Mouse (Mus musculus) heart, embryonic 14.5 days (tissue): Measurements from ENCODE around the gene Mum1. TPM values are rescaled to one million over a fixed set of nuclear protein-coding genes. Genes with fewer than 3 reads are reported as not detected.
A peak's percentile ranks its signal among the peaks of the same experiment; 100 is the strongest.

Source experiments
- ATAC-seq: fragments of 200-750 bp; cut with Nextera tagmentation; 2 replicates; pipeline ENCODE4 v1.8.0; 2017; ENCODE audit warnings: low read depth, moderate TSS enrichment; ENCODE audit not compliant: insufficient number of reproducible peaks, insufficient read depth, low FRiP score
- H3K27ac ChIP-seq, 2 experiments: fragments of 200-500 bp in 1 of 2; fragments of 300-500 bp in 1 of 2; sonication (generic) in 1 of 2; replicated peaks in 1 of 2; 2 replicates each; pipeline ENCODE4 v1.5.1; 2012 to 2014; ENCODE audit warnings: low read depth in 2 of 2, low read length in 2 of 2, control low read depth in 1 of 2, mild to moderate bottlenecking in 1 of 2, mixed read lengths in 1 of 2; ENCODE audit not compliant: control insufficient read depth in 1 of 2, insufficient read depth in 1 of 2
- H3K27me3 ChIP-seq: fragments of 300-500 bp; sonication (generic); 2 replicates; pipeline ENCODE4 v1.6.1; 2014; ENCODE audit warnings: mild to moderate bottlenecking, low read length, control low read depth; ENCODE audit not compliant: control insufficient read depth, insufficient read depth
- H3K36me3 ChIP-seq: fragments of 300-500 bp; sonication (generic); 2 replicates; pipeline ENCODE4 v1.6.1; 2014; ENCODE audit warnings: mild to moderate bottlenecking, control low read depth, low read length, mixed read lengths; ENCODE audit not compliant: control insufficient read depth, insufficient read depth
- H3K4me1 ChIP-seq, 2 experiments: fragments of 200-500 bp in 1 of 2; fragments of 300-500 bp in 1 of 2; sonication (generic) in 1 of 2; 2 replicates each; pipeline ENCODE4 v1.6.1; 2012 to 2014; ENCODE audit warnings: low read length in 2 of 2, control low read depth in 1 of 2, mixed read lengths in 1 of 2; ENCODE audit not compliant: control insufficient read depth in 2 of 2, insufficient read depth in 2 of 2
- H3K4me2 ChIP-seq: fragments of 300-500 bp; sonication (generic); 2 replicates; pipeline ENCODE4 v1.6.1; 2014; ENCODE audit warnings: mild to moderate bottlenecking, low read length
- H3K4me3 ChIP-seq, 2 experiments: fragments of 200-500 bp in 1 of 2; fragments of 300-500 bp in 1 of 2; sonication (generic) in 1 of 2; 2 replicates each; pipeline ENCODE4 v1.5.1; 2012 to 2014; ENCODE audit warnings: low read length in 2 of 2, mild to moderate bottlenecking in 2 of 2, control low read depth in 1 of 2, low read depth in 1 of 2, moderate library complexity in 1 of 2; ENCODE audit not compliant: control insufficient read depth in 1 of 2, insufficient read depth in 1 of 2
- H3K9ac ChIP-seq: fragments of 300-500 bp; sonication (generic); 2 replicates; pipeline ENCODE4 v1.6.1; 2014; ENCODE audit warnings: mild to moderate bottlenecking, low read length
- H3K9me3 ChIP-seq: fragments of 300-500 bp; sonication (generic); 2 replicates; pipeline ENCODE4 v1.6.1; 2016; ENCODE audit warnings: low read length, control low read depth; ENCODE audit not compliant: control insufficient read depth
- WGBS: fragments of 180-500 bp; shearing (Covaris S2); extraction: QIAGEN DNeasy Blood & Tissue Kit; methylation state at CpG from one replicate; pipeline ENCODE4 v1.1.7; 2014; 5-methylcytosine and 5-hydroxymethylcytosine counted together
- polyA plus RNA-seq: library from polyadenylated mRNA; unstranded; fragments of >200 nt; fragmentation: Nextera tagmentation; extraction: Ambion mirVana; gene quantifications from 2 replicates; pipeline ENCODE4 v1.2.1, GENCODE M21; 2014

Gene Mum1
- polyA plus RNA-seq, 1 experiment from 2014 or later = 29.3 TPM

DNA sequence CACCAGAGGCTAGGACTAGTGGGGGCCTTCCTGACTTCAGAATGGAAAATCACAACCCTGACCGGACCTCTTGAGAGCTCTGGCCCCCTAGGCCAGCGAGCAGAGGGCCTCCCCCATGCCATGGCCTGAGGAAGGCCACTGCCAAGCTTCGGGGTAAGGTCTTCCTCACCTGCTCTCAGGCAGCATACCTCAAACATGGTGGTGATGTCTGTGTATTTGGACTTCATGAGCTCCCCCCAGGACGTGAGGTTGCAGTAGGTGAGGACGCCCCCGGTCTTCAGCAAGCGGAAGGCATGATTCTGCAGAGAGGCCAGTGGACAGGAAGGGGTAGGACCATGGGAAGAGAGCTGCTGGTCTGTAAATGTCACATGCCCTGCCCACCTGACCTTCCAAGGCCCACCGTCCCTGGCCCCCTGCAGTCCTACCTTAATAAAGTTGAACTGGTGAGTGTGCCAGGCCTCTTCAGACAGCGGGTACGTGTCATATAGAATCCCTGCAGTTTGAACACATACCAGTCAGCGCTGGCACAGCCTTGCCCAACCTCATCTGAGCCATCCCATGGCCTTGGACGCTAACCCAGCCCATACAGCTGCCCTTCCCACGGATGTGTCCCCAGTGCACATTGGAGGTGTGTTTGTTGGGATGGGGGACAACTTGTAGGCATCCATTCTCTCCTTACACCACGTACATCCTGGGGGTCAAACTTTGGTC, 32.7 kb downstream of the Mum1 start:
- Histone ChIP-seq H3K27ac (no peak overlapping the region), H3K4me2 (peak overlapping the region; percentile 95), H3K9ac (peak overlapping the region; percentile 82), H3K9me3 (no peaks in the 10 kb centered on the region), H3K4me3 (no peak overlapping the region), H3K4me1 (peaks cover 19 to 32% of the 10 kb centered on the region in 2 experiments), H3K36me3 (peaks cover 54% of the 10 kb centered on the region), H3K27me3 (no peaks in the 10 kb centered on the region)
- 84% methylated on average over 14 of the region's 14 CpGs for WGBS
- no peak for ATAC-seq

DNA sequence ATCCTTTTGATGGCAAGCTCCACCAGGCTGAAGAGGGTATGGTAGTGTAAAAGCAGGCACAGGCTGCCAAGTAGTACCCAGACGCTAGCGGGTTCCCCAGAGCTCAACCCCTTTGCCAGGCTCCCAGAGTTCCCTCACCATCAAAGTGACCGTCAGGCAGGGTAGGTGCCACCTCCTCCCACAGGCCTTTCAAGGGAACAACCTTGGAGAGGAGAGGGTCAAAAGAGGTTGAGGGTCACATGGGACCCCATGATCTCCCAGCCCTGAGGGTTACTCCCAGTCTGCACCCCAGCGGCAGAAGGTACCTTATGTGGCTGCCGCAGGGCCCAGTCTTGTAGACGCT, 33.2 kb downstream of the Mum1 start:
- H3K36me3 ChIP-seq = peaks cover 49% of the 10 kb centered on the region
- peaks cover 19 to 32% of the 10 kb centered on the region in 2 experiments for H3K4me1 ChIP-seq
- no peak for ATAC-seq
- H3K9ac ChIP-seq = peak overlapping the region; percentile 82
- peak overlapping the region; percentile 68 to 88 for H3K27ac ChIP-seq
- no peaks in the 10 kb centered on the region for H3K9me3 ChIP-seq
- H3K27me3 ChIP-seq = no peaks in the 10 kb centered on the region
- peak overlapping the region; percentile 53 to 60 for H3K4me3 ChIP-seq
- peak overlapping the region; percentile 95 for H3K4me2 ChIP-seq
- 66% methylated on average over 6 of the region's 6 CpGs for WGBS

GRCm38 (mm10) chr10:80259861-80260641, 33.8 kb downstream of the Mum1 start:
- H3K27ac ChIP-seq = peak overlapping the region; percentile 68 to 88
- ATAC-seq = no peak
- peak overlapping the region; percentile 53 to 60 for H3K4me3 ChIP-seq
- H3K9me3 ChIP-seq = no peaks in the 10 kb centered on the region
- peak overlapping the region; percentile 82 for H3K9ac ChIP-seq
- peaks cover 19 to 32% of the 10 kb centered on the region in 2 experiments for H3K4me1 ChIP-seq
- WGBS = 2% methylated on average over 19 of the region's 19 CpGs
- peak overlapping the region; percentile 95 for H3K4me2 ChIP-seq
- H3K36me3 ChIP-seq = peaks cover 43% of the 10 kb centered on the region
- no peaks in the 10 kb centered on the region for H3K27me3 ChIP-seq

- WGBS = under 1% methylated on average over 49 of the region's 49 CpGs
These were observed 34.7 kb downstream of the Mum1 start, which contains the start of the genes Gamt and Dazap1 for GRCm38 (mm10) chr10:80260642-80261584. Gene Gamt (minus strand): TSS chr10:80261012. Gene Dazap1 (plus strand): TSS chr10:80261486.

DNA sequence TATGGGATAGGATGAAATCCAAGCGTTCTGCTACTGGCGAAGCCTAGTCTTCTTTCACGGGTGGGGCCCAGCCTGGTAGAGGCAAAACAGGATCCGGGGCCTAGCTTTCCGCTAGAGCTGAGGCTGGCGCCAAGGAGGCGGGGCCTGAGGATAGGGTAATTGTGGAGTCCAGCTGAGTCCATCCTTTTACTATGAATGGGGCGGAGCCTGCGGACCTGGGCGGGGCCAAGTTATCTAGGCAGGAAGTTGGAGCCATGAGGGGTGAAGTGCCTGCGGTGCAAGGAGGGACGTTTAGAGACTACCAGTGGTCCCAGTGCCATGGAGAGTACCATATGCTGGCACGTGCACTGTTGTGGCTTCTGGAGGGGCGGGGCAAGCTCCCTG, 35.3 kb downstream of the Mum1 start:
- 0% methylated on average over 14 of the region's 14 CpGs for WGBS
- Histone ChIP-seq H3K27me3 (no peaks in the 10 kb centered on the region), H3K9me3 (no peaks in the 10 kb centered on the region)

More at GRCm38 (mm10) chr10:80260642-80261584, 34.7 kb downstream of the Mum1 start, which contains the start of the genes Gamt and Dazap1:
- Histone ChIP-seq H3K36me3 (peaks cover 34% of the 10 kb centered on the region), H3K4me2 (peak within 1 kb of the TSS; percentile 95), H3K27ac (peak within 1 kb of the TSS; percentile 88 to 98), H3K27me3 (no peaks in the 10 kb centered on the region), H3K9me3 (no peaks in the 10 kb centered on the region), H3K9ac (peak within 1 kb of the TSS; percentile 82), H3K4me1 (peaks cover 21 to 34% of the 10 kb centered on the region in 2 experiments), H3K4me3 (peak within 1 kb of the TSS; percentile 53 to 60)
- peak; percentile 90 for ATAC-seq

DNA sequence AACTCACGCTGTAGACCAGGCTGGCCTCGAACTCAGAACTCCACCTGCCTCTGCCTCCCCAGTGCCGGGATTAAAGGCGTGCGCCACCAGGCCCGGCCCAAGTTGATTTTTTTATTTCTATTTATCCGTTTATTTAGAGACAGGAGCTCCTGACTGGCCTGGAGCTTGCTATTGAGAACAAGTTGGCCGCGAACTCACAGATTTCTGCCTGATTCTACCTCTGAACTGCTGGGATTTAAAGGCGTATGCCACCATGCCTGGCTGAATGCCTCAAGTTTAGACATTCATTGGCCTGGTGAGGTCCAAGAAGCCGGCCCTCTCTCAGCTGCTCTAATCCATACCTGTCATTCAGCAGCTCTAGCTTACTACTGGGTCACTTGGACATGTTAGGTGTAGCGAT, 35.9 kb downstream of the Mum1 start:
- peak overlapping the region in 1 of 2 experiments; percentile 88; a peak in 2 of 4 replicates for H3K27ac ChIP-seq
- H3K4me2 ChIP-seq = peak overlapping the region; percentile 95
- peaks cover 29 to 45% of the 10 kb centered on the region in 2 experiments for H3K4me1 ChIP-seq
- no peaks in the 10 kb centered on the region for H3K27me3 ChIP-seq
- peak overlapping the region in 1 of 2 experiments; percentile 53; a peak in 2 of 4 replicates for H3K4me3 ChIP-seq
- no peaks in the 10 kb centered on the region for H3K9me3 ChIP-seq
- 68% methylated on average over 12 of the region's 12 CpGs for WGBS
- peak overlapping the region; percentile 52 for H3K9ac ChIP-seq
- H3K36me3 ChIP-seq = peaks cover 24% of the 10 kb centered on the region
- ATAC-seq = no peak

More for the DNA sequence above, 35.3 kb downstream of the Mum1 start:
- H3K9ac ChIP-seq = peak overlapping the region; percentile 52
- peak overlapping the region; percentile 53 to 60 for H3K4me3 ChIP-seq
- H3K36me3 ChIP-seq = peaks cover 29% of the 10 kb centered on the region
- H3K27ac ChIP-seq = peak overlapping the region; percentile 88 to 98
- peaks cover 25 to 39% of the 10 kb centered on the region in 2 experiments for H3K4me1 ChIP-seq
- H3K4me2 ChIP-seq = peak overlapping the region; percentile 95
- peak; percentile 62 for ATAC-seq
